Mouse (Mus musculus): ENCODE data around the gene Eif2b3. TPM values are rescaled to one million over a fixed set of nuclear protein-coding genes. Genes with fewer than 3 reads are reported as not detected.

The Eif2b3 gene
- polyA plus RNA-seq (2015; fragmentation: Nextera tagmentation; extraction: Ambion mirVana): 33.5 TPM in 2 replicates

DNA sequence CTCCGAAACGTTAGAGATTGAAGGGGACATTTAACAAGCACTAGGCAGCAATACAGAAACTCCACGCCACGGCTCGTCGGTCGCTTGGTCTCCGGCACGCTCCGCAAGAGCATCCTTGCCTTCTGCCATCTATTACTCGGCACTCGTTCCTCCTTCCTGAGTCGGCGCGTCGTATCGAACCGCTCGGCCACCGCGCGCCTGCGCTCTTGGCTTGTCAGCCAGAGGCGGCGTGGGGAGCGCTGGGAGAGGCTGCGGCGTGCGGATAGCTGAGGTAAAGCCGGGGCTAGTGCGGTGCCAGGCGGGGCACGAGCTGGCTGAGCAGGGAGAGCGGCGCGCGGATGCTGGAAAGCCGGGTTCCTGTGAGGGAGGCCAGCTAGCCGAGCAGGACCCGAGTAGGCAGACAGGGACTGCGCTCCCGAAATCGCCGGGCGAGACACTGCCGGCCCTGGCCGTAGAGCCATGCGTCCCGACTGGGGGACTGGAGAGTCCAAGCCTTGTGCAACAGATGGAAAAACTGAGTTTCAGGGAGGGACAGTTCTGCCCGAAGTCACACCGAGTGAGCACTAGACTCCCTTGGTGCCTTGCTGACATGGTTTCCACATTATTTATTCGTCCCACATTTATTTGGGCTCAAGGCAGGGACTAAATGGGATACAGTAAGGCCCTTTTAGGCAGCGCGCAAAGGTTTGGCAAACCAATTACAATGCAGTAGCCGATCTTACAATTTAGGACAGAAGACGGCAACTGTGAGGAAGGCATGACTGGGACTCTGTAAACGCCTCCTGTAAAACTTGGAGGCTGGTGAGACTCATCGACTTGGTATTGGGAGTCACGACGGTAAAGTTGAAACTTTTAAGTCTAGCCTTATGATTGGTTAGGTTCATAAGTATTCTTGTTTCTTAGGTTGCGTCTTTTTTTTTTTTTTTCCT is at the start of gene Eif2b3:
Gene Eif2b3 (plus strand): TSS at position 197 of the 929 bp plus-strand sequence.

GRCm38 (mm10) chr4:116993672-116994621 is 25.3 kb upstream of the Eif2b3 start, which contains the start of gene Urod:
Gene Urod (minus strand): TSS chr4:116994413.

GRCm38 (mm10) chr4:116995131-116995797 is 23.9 kb upstream of the Eif2b3 start, which contains the start of gene Hectd3:
Gene Hectd3 (plus strand): TSS chr4:116995317.

DNA sequence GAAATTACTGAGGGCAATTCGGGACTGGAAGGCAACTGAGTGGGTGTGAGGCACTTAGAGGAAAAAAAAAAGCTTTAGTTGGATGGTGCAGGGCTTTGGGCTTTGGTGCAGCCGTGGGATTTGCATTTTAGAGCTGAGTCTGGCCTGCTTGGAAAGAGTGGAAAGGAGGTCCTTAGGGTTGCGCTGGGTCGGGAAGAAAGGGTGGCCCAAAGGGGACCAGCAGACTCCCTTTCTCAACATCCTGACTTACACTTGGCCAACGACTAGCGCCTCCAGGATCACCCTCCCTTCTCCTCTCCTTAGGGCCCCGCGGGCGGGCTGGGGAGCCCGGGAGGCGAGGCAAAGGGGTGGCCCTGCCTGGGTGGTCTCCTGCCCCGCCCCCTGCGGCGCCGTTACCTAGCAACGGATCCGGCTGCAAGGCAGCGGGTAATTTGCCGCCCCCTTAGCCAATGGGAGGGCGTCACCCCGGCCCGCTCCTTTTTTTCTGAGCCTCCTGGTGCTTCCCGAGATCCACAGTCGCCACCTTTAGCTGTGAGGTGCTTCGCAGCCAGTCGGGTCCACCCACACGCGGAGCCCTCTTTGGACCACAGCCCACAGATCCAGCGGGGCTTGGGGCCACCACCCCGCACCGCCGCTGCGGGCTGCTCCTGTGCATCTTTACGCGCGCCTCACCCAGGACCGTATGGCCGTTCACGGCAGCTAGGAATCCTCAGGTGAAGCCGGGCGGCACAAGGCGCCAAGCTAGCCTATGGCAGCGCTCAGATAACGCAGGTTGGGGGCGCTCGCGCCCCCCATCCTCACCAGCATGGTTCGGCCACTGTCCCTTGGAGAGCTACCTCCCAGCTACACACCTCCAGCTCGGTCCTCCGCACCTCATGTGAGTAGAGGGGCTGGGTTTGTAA is 76.6 kb downstream of the Eif2b3 start, which contains the start of gene Ptch2:
Gene Ptch2 (plus strand): TSS at position 525 of the 902 bp plus-strand sequence.

DNA sequence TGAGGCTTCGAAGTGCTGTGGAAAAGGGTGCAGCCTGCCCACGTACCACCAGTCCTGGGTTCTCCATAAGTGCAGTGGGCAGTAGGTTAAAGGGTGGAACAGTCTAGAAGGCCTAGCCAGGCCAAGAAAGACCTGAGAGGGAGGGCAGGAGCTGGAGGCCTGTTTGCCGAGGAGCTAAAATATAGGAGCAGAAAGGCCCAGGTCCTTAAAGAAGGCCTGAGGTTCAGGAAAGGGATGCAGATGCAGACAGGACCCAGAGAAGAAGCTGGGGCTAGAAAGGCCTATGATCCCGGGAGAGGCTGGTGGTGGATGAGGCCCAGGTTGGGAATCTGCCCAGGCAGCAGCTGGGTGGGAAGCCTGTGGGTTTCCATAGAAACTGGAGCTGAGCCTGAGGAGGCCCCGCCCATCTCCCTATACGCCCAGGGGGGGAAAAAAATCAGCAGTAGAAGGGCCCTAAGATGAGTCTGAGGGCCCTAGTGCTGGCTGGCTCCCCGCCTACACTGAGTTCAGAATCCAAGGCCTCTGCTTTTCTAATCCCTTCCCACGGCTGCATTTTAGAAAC is 106.2 kb downstream of the Eif2b3 start, which contains the start of gene Btbd19:
Gene Btbd19 (minus strand): TSS at position 378 of the 562 bp plus-strand sequence.

GRCm38 (mm10) chr4:117126675-117127290 is 107.6 kb downstream of the Eif2b3 start, which contains the start of gene Tctex1d4:
Gene Tctex1d4 (plus strand): TSS chr4:117126794.

GRCm38 (mm10) chr4:117133817-117134600 is 114.8 kb downstream of the Eif2b3 start, which contains the start of gene Plk3:
Gene Plk3 (minus strand): TSS chr4:117133963.

Other genes with a start within 250 kb of the Eif2b3 start
- gene Toe1, start 211.8 kb upstream of the Eif2b3 start, polyA plus RNA-seq (2015; fragmentation: Nextera tagmentation; extraction: Ambion mirVana): 20.1 and 21.0 TPM in 2 replicates
- gene Mutyh, start 211.7 kb upstream of the Eif2b3 start, polyA plus RNA-seq (2015; fragmentation: Nextera tagmentation; extraction: Ambion mirVana): 4.0 and 4.3 TPM in 2 replicates
- 0.37 and 0.42 TPM in 2 replicates for gene Hpdl, start 197.7 kb upstream of the Eif2b3 start, polyA plus RNA-seq (2015; fragmentation: Nextera tagmentation; extraction: Ambion mirVana)
- gene Zswim5, start 142.0 kb upstream of the Eif2b3 start, polyA plus RNA-seq (2015; fragmentation: Nextera tagmentation; extraction: Ambion mirVana): 0.30 and 0.49 TPM in 2 replicates
- gene Urod, start 25.0 kb upstream of the Eif2b3 start, polyA plus RNA-seq (2015; fragmentation: Nextera tagmentation; extraction: Ambion mirVana): 54.3 and 54.6 TPM in 2 replicates
- gene Hectd3, start 24.1 kb upstream of the Eif2b3 start, polyA plus RNA-seq (2015; fragmentation: Nextera tagmentation; extraction: Ambion mirVana): 5.9 and 6.5 TPM in 2 replicates
- 1.0 and 1.1 TPM in 2 replicates for gene Ptch2, start 76.7 kb downstream of the Eif2b3 start, polyA plus RNA-seq (2015; fragmentation: Nextera tagmentation; extraction: Ambion mirVana)
- 4.9 and 5.6 TPM in 2 replicates for gene Btbd19, start 106.3 kb downstream of the Eif2b3 start, polyA plus RNA-seq (2015; fragmentation: Nextera tagmentation; extraction: Ambion mirVana)
- 0.25 and 0.51 TPM in 2 replicates for gene Tctex1d4, start 107.4 kb downstream of the Eif2b3 start, polyA plus RNA-seq (2015; fragmentation: Nextera tagmentation; extraction: Ambion mirVana)
- gene Plk3, start 114.6 kb downstream of the Eif2b3 start, polyA plus RNA-seq (2015; fragmentation: Nextera tagmentation; extraction: Ambion mirVana): 8.9 and 9.2 TPM in 2 replicates
- gene Rps8, start 136.8 kb downstream of the Eif2b3 start, polyA plus RNA-seq (2015; fragmentation: Nextera tagmentation; extraction: Ambion mirVana): 709 and 740 TPM in 2 replicates
- 7.8 and 10.4 TPM in 2 replicates for gene Kif2c, start 163.2 kb downstream of the Eif2b3 start, polyA plus RNA-seq (2015; fragmentation: Nextera tagmentation; extraction: Ambion mirVana)
- gene Tmem53, start 232.5 kb downstream of the Eif2b3 start, polyA plus RNA-seq (2015; fragmentation: Nextera tagmentation; extraction: Ambion mirVana): 10.5 and 13.7 TPM in 2 replicates
- gene Armh1, start 232.7 kb downstream of the Eif2b3 start, polyA plus RNA-seq (2015; fragmentation: Nextera tagmentation; extraction: Ambion mirVana): 0.08 TPM in 1 of 2 replicates, not detected in the other

Measured in urinary bladder, postnatal 0 days (tissue).